Mouse (Mus musculus) limb, embryonic 15.5 days (tissue): ENCODE results near the gene Hist1h2af. TPM values are rescaled to one million over a fixed set of nuclear protein-coding genes. Genes with fewer than 3 reads are reported as not detected.

Experiments used
- ATAC-seq: fragments of 200-750 bp; cut with Nextera tagmentation; 2 replicates; pipeline ENCODE4 v1.8.0; 2017; ENCODE audit warnings: low read depth, moderate TSS enrichment; ENCODE audit not compliant: insufficient number of reproducible peaks, low FRiP score, low TSS enrichment
- H3K27ac ChIP-seq: fragments of 300-500 bp; sonication (generic); 2 replicates; pipeline ENCODE4 v1.5.1; 2015; ENCODE audit warnings: moderate library complexity, mild to moderate bottlenecking, inconsistent platforms
- H3K27me3 ChIP-seq: fragments of 300-500 bp; sonication (generic); 2 replicates; pipeline ENCODE4 v1.6.1; 2015; ENCODE audit warnings: inconsistent platforms
- H3K36me3 ChIP-seq: fragments of 300-500 bp; sonication (generic); 2 replicates; pipeline ENCODE4 v1.6.1; 2015; ENCODE audit warnings: inconsistent platforms
- H3K4me1 ChIP-seq: fragments of 300-500 bp; sonication (generic); 2 replicates; pipeline ENCODE4 v1.6.1; 2015; ENCODE audit warnings: inconsistent platforms
- H3K4me2 ChIP-seq: fragments of 300-500 bp; sonication (generic); 2 replicates; pipeline ENCODE4 v1.6.1; 2015; ENCODE audit warnings: mild to moderate bottlenecking, inconsistent platforms
- H3K4me3 ChIP-seq: fragments of 300-500 bp; sonication (generic); 2 replicates; pipeline ENCODE4 v1.5.1; 2015; ENCODE audit warnings: mild to moderate bottlenecking, inconsistent platforms
- H3K9ac ChIP-seq: fragments of 300-500 bp; sonication (generic); 2 replicates; pipeline ENCODE4 v1.6.1; 2015; ENCODE audit warnings: inconsistent platforms
- H3K9me3 ChIP-seq: fragments of 300-500 bp; sonication (generic); 2 replicates; pipeline ENCODE4 v1.6.1; 2016; ENCODE audit warnings: inconsistent platforms
- WGBS: fragments of 180-500 bp; shearing (Covaris S2); methylation state at CpG from one replicate; pipeline ENCODE4 v1.1.7; 2015; 5-methylcytosine and 5-hydroxymethylcytosine counted together
- polyA plus RNA-seq: library from polyadenylated mRNA; unstranded; fragments of >200 nt; fragmentation: Nextera tagmentation; extraction: Ambion mirVana; gene quantifications from 2 replicates; pipeline ENCODE4 v1.2.1, GENCODE M21; 2015

Hist1h2af gene
- polyA plus RNA-seq, 1 experiment from 2014 or later = 7.5 TPM

- Histone ChIP-seq H3K27ac (no peak overlapping the region), H3K4me2 (no peak overlapping the region; the same call in 1 of the 2 replicates), H3K36me3 (no peaks in the 10 kb centered on the region), H3K9ac (no peak overlapping the region), H3K9me3 (no peaks in the 10 kb centered on the region), H3K4me1 (peaks cover 16% of the 10 kb centered on the region), H3K4me3 (0 out of 2 replicates have a peak overlapping the region, but pooled peaks have one; percentile 13), H3K27me3 (no peaks in the 10 kb centered on the region)
- 20% methylated on average over 5 of the region's 5 CpGs for WGBS
- no peak for ATAC-seq
These were observed 32.2 kb upstream of the Hist1h2af start for GRCm38 (mm10) chr13:23501511-23501910.

- Histone ChIP-seq H3K27ac (no peak overlapping the region), H3K9ac (no peak overlapping the region), H3K9me3 (no peaks in the 10 kb centered on the region), H3K27me3 (no peaks in the 10 kb centered on the region), H3K4me1 (peaks cover 16% of the 10 kb centered on the region), H3K4me2 (no peak overlapping the region; the same call in 1 of the 2 replicates), H3K36me3 (no peaks in the 10 kb centered on the region), H3K4me3 (no peak overlapping the region)
- 37% methylated on average over 9 of the region's 9 CpGs for WGBS
- no peak for ATAC-seq
These were observed 31.6 kb upstream of the Hist1h2af start for GRCm38 (mm10) chr13:23502031-23502567.

GRCm38 (mm10) chr13:23502916-23503315 is 30.8 kb upstream of the Hist1h2af start:
- H3K4me1 ChIP-seq = peaks cover 16% of the 10 kb centered on the region
- H3K27ac ChIP-seq = no peak overlapping the region
- H3K9me3 ChIP-seq = no peaks in the 10 kb centered on the region
- no peak for ATAC-seq
- no peak overlapping the region for H3K9ac ChIP-seq
- no peak overlapping the region for H3K4me2 ChIP-seq
- H3K27me3 ChIP-seq = no peaks in the 10 kb centered on the region
- H3K4me3 ChIP-seq = no peak overlapping the region
- 42% methylated on average over 4 of the region's 4 CpGs for WGBS
- no peaks in the 10 kb centered on the region for H3K36me3 ChIP-seq

- WGBS = 3% methylated on average over 9 of the region's 9 CpGs
- Histone ChIP-seq H3K9ac (no peak overlapping the region), H3K27ac (no peak overlapping the region), H3K4me2 (no peak overlapping the region), H3K9me3 (no peaks in the 10 kb centered on the region), H3K4me3 (no peak overlapping the region), H3K27me3 (no peaks in the 10 kb centered on the region), H3K4me1 (peaks cover 12% of the 10 kb centered on the region), H3K36me3 (no peaks in the 10 kb centered on the region)
- ATAC-seq = no peak
These were observed 29.9 kb upstream of the Hist1h2af start for GRCm38 (mm10) chr13:23503797-23504196.

DNA sequence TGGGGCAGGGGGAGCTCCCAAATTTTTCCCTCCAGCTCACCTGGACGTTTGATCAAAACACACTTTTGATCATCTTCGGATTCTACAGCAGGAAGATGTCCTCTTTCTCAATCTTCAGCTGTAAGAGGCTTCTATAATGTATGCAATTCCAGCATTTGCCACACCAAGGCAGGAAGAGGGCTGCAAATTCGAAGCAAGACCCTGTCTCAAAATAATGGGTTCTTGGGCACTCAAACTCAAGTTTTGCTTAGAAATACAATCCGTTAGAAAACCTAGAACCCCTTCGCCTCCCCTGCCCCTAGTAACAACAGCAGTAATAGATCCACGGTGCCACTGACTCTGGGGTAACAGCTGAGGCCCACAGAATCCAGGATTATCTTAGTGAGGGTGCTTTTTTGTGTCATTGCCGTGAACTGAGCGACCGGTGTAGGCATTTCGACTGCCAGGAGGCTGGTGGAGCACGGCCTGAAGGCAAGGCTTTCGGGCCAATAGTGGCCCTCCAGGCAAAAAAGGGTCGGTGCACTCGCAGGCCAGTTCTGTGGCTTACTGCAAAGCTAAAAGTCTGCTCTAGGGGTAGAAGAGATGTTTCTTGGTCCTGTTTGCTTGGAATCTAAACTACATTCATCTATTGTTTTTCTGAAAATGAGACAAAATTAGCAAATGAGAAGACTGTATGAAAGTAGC is 27.9 kb upstream of the Hist1h2af start:
- Histone ChIP-seq H3K4me2 (peak overlapping the region; percentile 36), H3K36me3 (no peaks in the 10 kb centered on the region), H3K9ac (no peak overlapping the region), H3K4me1 (peaks cover 11% of the 10 kb centered on the region), H3K27me3 (no peaks in the 10 kb centered on the region), H3K27ac (no peak overlapping the region), H3K9me3 (no peaks in the 10 kb centered on the region), H3K4me3 (peak overlapping the region; percentile 23)
- WGBS = 15% methylated on average over 14 of the region's 14 CpGs
- no peak for ATAC-seq

DNA sequence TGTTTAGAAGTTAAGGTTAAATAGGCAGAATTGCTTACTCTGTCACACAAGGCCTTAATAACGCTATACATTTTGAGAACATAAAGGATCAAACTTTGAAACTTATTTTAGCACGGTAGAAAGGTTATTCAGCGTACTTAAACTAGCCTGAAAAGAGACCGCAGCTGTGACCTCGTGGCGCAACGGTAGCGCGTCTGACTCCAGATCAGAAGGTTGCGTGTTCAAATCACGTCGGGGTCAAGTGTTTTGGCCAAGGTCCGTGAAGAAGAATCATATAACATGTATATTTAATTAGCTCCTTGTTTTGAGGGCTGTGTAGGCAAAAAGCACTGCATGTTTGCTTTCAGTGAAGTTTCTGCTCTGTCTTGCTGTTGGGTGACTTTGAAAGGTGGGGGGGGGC is 27.4 kb upstream of the Hist1h2af start:
- no peak overlapping the region for H3K27ac ChIP-seq
- H3K9me3 ChIP-seq = no peaks in the 10 kb centered on the region
- H3K4me2 ChIP-seq = peak overlapping the region; percentile 36
- peak overlapping the region; percentile 23 for H3K4me3 ChIP-seq
- no peak for ATAC-seq
- H3K36me3 ChIP-seq = no peaks in the 10 kb centered on the region
- peaks cover 11% of the 10 kb centered on the region for H3K4me1 ChIP-seq
- WGBS = 14% methylated on average over 13 of the region's 13 CpGs
- H3K9ac ChIP-seq = no peak overlapping the region
- no peaks in the 10 kb centered on the region for H3K27me3 ChIP-seq

GRCm38 (mm10) chr13:23506819-23507515 is 26.7 kb upstream of the Hist1h2af start:
- Histone ChIP-seq H3K4me3 (peak overlapping the region; percentile 23; the same call in 1 of the 2 replicates), H3K27me3 (no peaks in the 10 kb centered on the region), H3K4me1 (peaks cover 11% of the 10 kb centered on the region), H3K27ac (no peak overlapping the region), H3K9me3 (no peaks in the 10 kb centered on the region), H3K36me3 (no peaks in the 10 kb centered on the region), H3K4me2 (peak overlapping the region; percentile 36), H3K9ac (no peak overlapping the region)
- 39% methylated on average over 14 of the region's 14 CpGs for WGBS
- ATAC-seq = no peak

DNA sequence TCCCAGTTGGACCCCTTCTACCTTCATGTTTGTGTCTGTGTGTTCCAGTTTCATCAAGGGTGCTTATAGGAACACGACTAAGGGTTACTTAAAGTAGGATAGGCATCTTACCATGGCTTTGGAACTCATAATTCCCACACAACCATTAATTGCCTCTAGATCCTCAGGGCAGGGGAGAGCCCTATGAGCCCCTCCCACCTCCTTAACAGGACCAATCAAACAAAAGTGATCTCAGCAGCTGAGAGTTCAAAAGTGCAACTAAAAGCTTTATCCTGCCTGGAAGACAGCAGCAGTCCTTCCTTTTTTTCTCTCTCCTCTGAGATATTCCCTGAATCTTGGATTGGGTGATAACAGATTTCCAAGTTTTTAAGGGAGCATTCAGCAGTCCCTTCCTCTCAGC is 23.6 kb upstream of the Hist1h2af start:
- peaks cover 9% of the 10 kb centered on the region for H3K4me1 ChIP-seq
- H3K36me3 ChIP-seq = no peaks in the 10 kb centered on the region
- H3K9me3 ChIP-seq = no peaks in the 10 kb centered on the region
- H3K4me2 ChIP-seq = no peak overlapping the region
- H3K9ac ChIP-seq = no peak overlapping the region
- no peak overlapping the region for H3K27ac ChIP-seq
- no peaks in the 10 kb centered on the region for H3K27me3 ChIP-seq
- no peak for ATAC-seq
- 21% methylated on average over 1 of the region's 1 CpGs for WGBS
- H3K4me3 ChIP-seq = no peak overlapping the region

GRCm38 (mm10) chr13:23513517-23513916 is 20.2 kb upstream of the Hist1h2af start:
- no peaks in the 10 kb centered on the region for H3K27me3 ChIP-seq

GRCm38 (mm10) chr13:23515281-23515680 is 18.4 kb upstream of the Hist1h2af start:
- peaks cover 2% of the 10 kb centered on the region; the same call in 1 of the 2 replicates for H3K4me1 ChIP-seq
- H3K9ac ChIP-seq = no peak overlapping the region
- no peak for ATAC-seq
- H3K27me3 ChIP-seq = no peaks in the 10 kb centered on the region
- WGBS = 79% methylated on average over 5 of the region's 5 CpGs
- H3K27ac ChIP-seq = no peak overlapping the region
- no peaks in the 10 kb centered on the region for H3K36me3 ChIP-seq
- no peak overlapping the region for H3K4me3 ChIP-seq
- no peaks in the 10 kb centered on the region for H3K9me3 ChIP-seq
- H3K4me2 ChIP-seq = no peak overlapping the region

More at GRCm38 (mm10) chr13:23513517-23513916, 20.2 kb upstream of the Hist1h2af start:
- Histone ChIP-seq H3K4me1 (peaks cover 2% of the 10 kb centered on the region; the same call in 1 of the 2 replicates), H3K36me3 (no peaks in the 10 kb centered on the region), H3K9ac (no peak overlapping the region), H3K4me3 (no peak overlapping the region), H3K9me3 (no peaks in the 10 kb centered on the region), H3K27ac (no peak overlapping the region), H3K4me2 (no peak overlapping the region)
- ATAC-seq = no peak
- 83% methylated on average over 1 of the region's 1 CpGs for WGBS

GRCm38 (mm10) chr13:23515826-23516620 is 17.7 kb upstream of the Hist1h2af start:
- Histone ChIP-seq H3K27me3 (no peaks in the 10 kb centered on the region), H3K9ac (no peak overlapping the region), H3K36me3 (no peaks in the 10 kb centered on the region), H3K27ac (0 out of 2 replicates have a peak overlapping the region, but pooled peaks have one; percentile 27), H3K4me3 (peak overlapping the region; percentile 51), H3K4me1 (peaks cover 2% of the 10 kb centered on the region; the same call in 1 of the 2 replicates), H3K9me3 (no peaks in the 10 kb centered on the region), H3K4me2 (peak overlapping the region; percentile 52)
- ATAC-seq = no peak
- WGBS = 46% methylated on average over 15 of the region's 15 CpGs
